Mouse (Mus musculus) left cerebral cortex, adult 8-10 months (tissue): ENCODE measurements around the gene Misp. TPM values are rescaled to one million over a fixed set of nuclear protein-coding genes. Genes with fewer than 3 reads are reported as not detected.

Source experiments
- DNase-seq, 2 experiments: peaks; one replicate each; pipeline ENCODE4 v3.0.0; 2022; ENCODE audit warnings: low spot score in 2 of 2
- total RNA-seq, 4 experiments: library from RNA; stranded (reverse); gene quantifications; 2 replicates each; pipeline ENCODE4 v1.2.4; 2022

The Misp gene
- total RNA-seq, 4 experiments from 2014 or later: 0.32 to 0.89 (median 0.54) TPM

GRCm38 (mm10) chr10:79822372-79822771 is 1.6 kb downstream of the Misp start:
- no peak for DNase-seq

- no peak for DNase-seq
Observed at GRCm38 (mm10) chr10:79823011-79823410, 2.2 kb downstream of the Misp start.

- no peak for DNase-seq
Observed at GRCm38 (mm10) chr10:79824413-79824812, 3.6 kb downstream of the Misp start.

GRCm38 (mm10) chr10:79831583-79831982 is 10.8 kb downstream of the Misp start:
- DNase-seq: no peak

GRCm38 (mm10) chr10:79832026-79832785 is 11.4 kb downstream of the Misp start:
- no peak for DNase-seq

- no peak for DNase-seq
Observed at GRCm38 (mm10) chr10:79832786-79833181, 12.0 kb downstream of the Misp start.

- DNase-seq: peak in 1 of 2 experiments; percentile 68
Observed at GRCm38 (mm10) chr10:79834769-79835398, 14.1 kb downstream of the Misp start.

GRCm38 (mm10) chr10:79836918-79837317 is 16.1 kb downstream of the Misp start:
- DNase-seq: no peak

GRCm38 (mm10) chr10:79838151-79838550 is 17.4 kb downstream of the Misp start:
- no peak for DNase-seq

GRCm38 (mm10) chr10:79840091-79840490 is 19.3 kb downstream of the Misp start:
- no peak for DNase-seq

GRCm38 (mm10) chr10:79840644-79841551 is 20.1 kb downstream of the Misp start:
- peak; percentile 53 to 80 for DNase-seq

GRCm38 (mm10) chr10:79842322-79842721 is 21.5 kb downstream of the Misp start:
- no peak for DNase-seq

- DNase-seq: no peak
Observed at GRCm38 (mm10) chr10:79843476-79843875, 22.7 kb downstream of the Misp start.

GRCm38 (mm10) chr10:79846553-79846952 is 25.8 kb downstream of the Misp start:
- no peak for DNase-seq

GRCm38 (mm10) chr10:79849941-79850628 is 29.3 kb downstream of the Misp start:
- no peak for DNase-seq

GRCm38 (mm10) chr10:79851653-79852052 is 30.9 kb downstream of the Misp start:
- DNase-seq: no peak

GRCm38 (mm10) chr10:79852107-79852789 is 31.5 kb downstream of the Misp start:
- DNase-seq: no peak

- no peak for DNase-seq
Observed at GRCm38 (mm10) chr10:79852827-79853226, 32.0 kb downstream of the Misp start.

GRCm38 (mm10) chr10:79853392-79853791 is 32.6 kb downstream of the Misp start:
- DNase-seq: peak; percentile 69 to 80
